Mouse (Mus musculus) liver, embryonic 16.5 days (tissue): ENCODE data around the gene Cacna1a. TPM values are rescaled to one million over a fixed set of nuclear protein-coding genes. Genes with fewer than 3 reads are reported as not detected.

Source experiments
- ATAC-seq: fragments of 200-750 bp; cut with Nextera tagmentation; 2 replicates; pipeline ENCODE4 v1.8.0; 2017; ENCODE audit warnings: low read depth, mild to moderate bottlenecking, moderate number of reproducible peaks, moderate library complexity
- H3K27ac ChIP-seq: fragments of 300-500 bp; sonication (generic); 2 replicates; pipeline ENCODE4 v1.5.1; 2014; ENCODE audit warnings: mild to moderate bottlenecking, low read length
- H3K27me3 ChIP-seq: fragments of 300-500 bp; sonication (generic); 2 replicates; pipeline ENCODE4 v1.6.1; 2014; ENCODE audit warnings: low read depth, low read length, mixed read lengths; ENCODE audit not compliant: control insufficient read depth, insufficient read depth
- H3K36me3 ChIP-seq: fragments of 300-500 bp; sonication (generic); 2 replicates; pipeline ENCODE4 v1.6.1; 2014; ENCODE audit warnings: mild to moderate bottlenecking; ENCODE audit not compliant: control insufficient read depth, insufficient read depth
- H3K4me1 ChIP-seq: fragments of 300-500 bp; sonication (generic); 2 replicates; pipeline ENCODE4 v1.6.1; 2014; ENCODE audit warnings: low read depth, low read length, mixed read lengths; ENCODE audit not compliant: control insufficient read depth
- H3K4me2 ChIP-seq: fragments of 300-500 bp; sonication (generic); 2 replicates; pipeline ENCODE4 v1.6.1; 2014; ENCODE audit warnings: low read depth, low read length, mixed read lengths
- H3K4me3 ChIP-seq: fragments of 300-500 bp; sonication (generic); 2 replicates; pipeline ENCODE4 v1.5.1; 2014; ENCODE audit warnings: low read depth, mild to moderate bottlenecking, low read length
- H3K9ac ChIP-seq: fragments of 300-500 bp; sonication (generic); 2 replicates; pipeline ENCODE4 v1.6.1; 2014; ENCODE audit warnings: low read depth, low read length
- H3K9me3 ChIP-seq: fragments of 300-500 bp; sonication (generic); replicated peaks from 2 replicates; pipeline ENCODE4 v1.6.1; 2016; ENCODE audit warnings: low read length; ENCODE audit not compliant: control insufficient read depth
- WGBS: fragments of 180-500 bp; shearing (Covaris S2); extraction: QIAGEN DNeasy Blood & Tissue Kit; methylation state at CpG from one replicate; pipeline ENCODE4 v1.1.7; 2014; ENCODE audit not compliant: insufficient replicate concordance; 5-methylcytosine and 5-hydroxymethylcytosine counted together
- polyA plus RNA-seq: library from polyadenylated mRNA; unstranded; fragments of >200 nt; fragmentation: Nextera tagmentation; extraction: Ambion mirVana; gene quantifications from 2 replicates; pipeline ENCODE4 v1.2.1, GENCODE M21; 2015

Cacna1a gene
- polyA plus RNA-seq, 1 experiment from 2014 or later = 0.32 TPM

DNA sequence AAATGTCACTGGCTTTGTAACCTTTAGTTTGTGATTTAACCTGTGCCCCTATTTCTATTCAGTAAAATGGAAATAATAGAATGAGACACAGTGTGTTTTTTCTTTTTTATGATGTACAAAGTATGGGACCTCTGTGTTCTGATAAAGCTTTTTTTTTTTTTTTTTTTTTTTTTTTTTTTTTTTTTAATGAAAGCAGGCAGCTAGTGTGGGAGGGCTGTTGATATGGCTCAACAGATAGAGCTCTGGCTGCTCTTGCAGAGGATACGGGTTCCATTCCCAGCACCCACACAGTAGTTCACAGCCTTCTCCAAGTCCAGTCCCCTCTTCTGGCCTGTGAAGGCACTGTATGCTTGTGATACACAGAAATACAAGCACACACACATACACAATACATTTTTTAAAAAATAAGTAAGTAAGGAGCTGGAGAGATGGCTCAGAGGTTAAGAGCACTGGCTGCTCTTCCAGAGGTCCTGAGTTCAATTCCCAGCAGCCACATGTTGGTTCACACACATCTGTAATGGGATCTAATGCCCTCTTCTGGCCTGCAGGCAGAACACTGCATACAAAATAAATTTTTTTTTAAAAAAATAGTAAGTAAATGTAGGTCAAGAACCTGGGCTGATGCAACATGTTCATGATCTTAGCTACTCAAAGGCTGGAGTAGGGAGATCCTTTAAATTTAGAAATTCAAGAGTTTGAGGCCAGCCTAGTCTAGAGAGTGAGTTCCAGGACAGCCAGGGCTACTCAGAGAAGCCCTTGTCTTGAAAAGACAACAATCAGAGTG is 253.5 kb downstream of the Cacna1a start:
- peaks cover 16% of the 10 kb centered on the region for H3K27me3 ChIP-seq
- H3K4me3 ChIP-seq = no peak overlapping the region
- H3K36me3 ChIP-seq = no peaks in the 10 kb centered on the region
- no peaks in the 10 kb centered on the region for H3K9me3 ChIP-seq
- no peak overlapping the region for H3K27ac ChIP-seq
- peaks cover 16% of the 10 kb centered on the region for H3K4me1 ChIP-seq
- no peak overlapping the region for H3K9ac ChIP-seq
- no peak overlapping the region for H3K4me2 ChIP-seq
- 27% methylated on average over 1 of the region's 1 CpGs for WGBS
- ATAC-seq = no peak

DNA sequence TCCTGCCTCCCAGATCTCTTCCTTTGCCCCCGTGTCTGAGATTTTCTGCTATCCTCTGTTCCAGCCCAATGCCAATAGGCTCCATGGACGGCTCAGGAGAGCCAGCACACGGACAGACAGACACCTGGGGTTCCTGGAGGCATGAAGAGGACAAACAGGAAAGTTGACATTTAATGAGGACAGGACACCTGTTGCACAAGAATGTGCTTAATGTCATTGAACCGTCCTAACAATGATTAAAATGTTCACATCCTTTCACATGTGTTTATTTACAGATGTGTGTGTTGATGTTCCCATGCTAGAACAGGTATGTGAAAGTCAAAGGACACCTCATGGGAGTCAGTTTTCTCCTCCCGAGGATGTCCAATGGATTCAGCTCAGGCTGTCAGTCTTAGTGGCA is 254.8 kb downstream of the Cacna1a start:
- Histone ChIP-seq H3K9ac (no peak overlapping the region), H3K36me3 (no peaks in the 10 kb centered on the region), H3K9me3 (no peaks in the 10 kb centered on the region), H3K4me2 (no peak overlapping the region), H3K27ac (no peak overlapping the region), H3K27me3 (peaks cover 7% of the 10 kb centered on the region), H3K4me1 (peaks cover 25% of the 10 kb centered on the region), H3K4me3 (no peak overlapping the region)
- ATAC-seq = no peak
- 61% methylated on average over 5 of the region's 5 CpGs for WGBS

DNA sequence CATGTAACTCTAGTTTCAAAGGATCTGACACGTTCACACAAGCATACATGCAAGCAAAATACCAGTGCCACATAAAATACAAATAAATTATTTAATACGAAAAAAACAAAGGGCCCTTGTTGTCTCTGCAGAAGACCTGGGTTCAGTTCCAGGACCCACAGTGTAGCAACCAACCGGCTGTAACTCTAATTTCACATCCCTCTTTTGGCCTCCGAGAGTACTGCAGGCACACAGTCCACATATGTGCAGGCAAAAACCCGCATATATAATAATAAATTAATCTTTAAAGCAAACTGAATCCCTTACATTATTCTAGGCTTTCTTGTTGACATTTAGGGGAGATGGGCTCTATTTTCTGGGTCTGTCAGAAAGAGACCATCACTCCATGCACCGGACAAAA is 258.6 kb downstream of the Cacna1a start:
- peak overlapping the region; percentile 57 for H3K4me2 ChIP-seq
- no peak for ATAC-seq
- WGBS = 39% methylated on average over 6 of the region's 6 CpGs
- H3K9me3 ChIP-seq = no peaks in the 10 kb centered on the region
- no peaks in the 10 kb centered on the region for H3K36me3 ChIP-seq
- H3K27ac ChIP-seq = no peak overlapping the region
- H3K4me1 ChIP-seq = peaks cover 11% of the 10 kb centered on the region
- no peaks in the 10 kb centered on the region for H3K27me3 ChIP-seq
- no peak overlapping the region for H3K4me3 ChIP-seq
- H3K9ac ChIP-seq = peak overlapping the region; percentile 20; the same call in 1 of the 2 replicates

DNA sequence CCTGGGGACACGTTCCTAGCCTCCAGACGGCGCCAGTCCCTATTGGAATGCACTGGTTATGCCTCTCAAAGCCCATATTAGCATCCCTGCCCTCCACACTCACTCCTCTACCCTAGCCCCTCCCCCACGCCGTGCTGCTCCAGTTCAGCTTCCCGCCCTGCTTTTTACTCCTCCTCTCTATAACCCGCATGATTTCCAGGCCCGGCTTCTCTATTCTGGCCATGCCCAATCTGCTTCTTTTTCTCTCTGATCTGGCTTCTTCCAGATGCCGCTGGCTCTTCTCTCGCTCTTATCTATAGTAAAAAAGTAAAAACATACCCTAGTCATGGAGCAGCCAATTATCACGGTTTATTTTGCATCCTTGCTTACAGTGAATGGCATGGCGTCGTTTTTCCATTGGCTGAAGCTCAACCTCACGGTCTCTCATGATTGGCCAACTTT is 259.2 kb downstream of the Cacna1a start:
- WGBS = 6% methylated on average over 14 of the region's 14 CpGs
- Histone ChIP-seq H3K9me3 (no peaks in the 10 kb centered on the region), H3K4me1 (peaks cover 11% of the 10 kb centered on the region), H3K36me3 (no peaks in the 10 kb centered on the region), H3K4me3 (peak overlapping the region; percentile 10; the same call in 1 of the 2 replicates), H3K9ac (no peak overlapping the region; the same call in 1 of the 2 replicates), H3K4me2 (peak overlapping the region; percentile 57), H3K27me3 (no peaks in the 10 kb centered on the region), H3K27ac (no peak overlapping the region)
- ATAC-seq = peak; percentile 58

DNA sequence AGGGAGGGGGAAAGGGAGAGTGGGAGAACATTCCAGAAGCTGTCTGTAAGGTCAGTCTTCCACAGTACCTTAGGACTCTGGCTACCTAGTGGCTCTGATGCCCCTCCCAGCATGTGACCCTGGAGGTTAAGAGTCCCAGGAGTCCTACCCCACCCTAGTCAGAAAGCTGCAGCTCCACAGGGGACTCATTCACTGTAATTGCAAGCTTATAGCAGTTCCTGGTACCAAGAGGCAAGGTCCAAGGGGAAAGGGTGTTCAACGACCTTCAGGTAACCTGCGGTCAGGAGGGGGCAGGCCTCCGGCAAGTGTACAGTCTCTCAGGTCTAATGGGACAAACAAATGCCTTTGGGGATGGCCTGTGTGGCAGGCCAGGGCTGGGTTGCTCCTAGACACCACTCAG is 262.0 kb downstream of the Cacna1a start:
- Histone ChIP-seq H3K4me2 (no peak overlapping the region), H3K27me3 (no peaks in the 10 kb centered on the region), H3K27ac (0 out of 2 replicates have a peak overlapping the region, but pooled peaks have one; percentile 24), H3K9ac (no peak overlapping the region), H3K4me1 (peaks cover 17% of the 10 kb centered on the region), H3K9me3 (no peaks in the 10 kb centered on the region), H3K4me3 (no peak overlapping the region), H3K36me3 (no peaks in the 10 kb centered on the region)
- WGBS = 57% methylated on average over 3 of the region's 3 CpGs
- ATAC-seq = 0 out of 2 replicates have a peak, but pooled peaks have one; percentile 30

DNA sequence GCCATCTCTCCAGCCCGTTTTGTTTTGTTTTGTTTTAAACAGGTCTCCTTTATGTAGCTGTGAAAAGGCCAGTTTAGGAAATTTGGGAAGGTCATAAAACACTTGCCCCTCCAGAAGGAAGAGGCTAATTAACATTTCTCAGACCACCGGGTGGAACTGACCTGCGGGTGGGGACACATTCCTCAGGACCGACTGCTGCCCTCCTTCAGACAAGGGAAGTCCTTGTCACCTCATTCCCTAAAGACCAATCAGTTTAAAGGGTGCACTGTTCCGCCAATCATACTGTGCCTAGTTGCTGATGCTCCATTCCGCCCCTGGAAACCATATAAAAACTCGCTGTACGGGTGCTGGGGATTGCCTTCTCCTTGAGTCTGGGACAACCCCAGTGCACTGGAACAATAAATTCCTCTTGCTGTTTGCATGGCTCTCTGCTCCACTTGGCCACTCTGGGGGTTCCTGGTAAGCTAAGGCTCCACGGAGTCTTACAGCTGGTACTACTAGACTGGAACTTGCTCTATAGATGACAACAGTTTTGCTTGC is 264.9 kb downstream of the Cacna1a start:
- no peak overlapping the region for H3K9ac ChIP-seq
- H3K36me3 ChIP-seq = no peaks in the 10 kb centered on the region
- no peak overlapping the region for H3K4me3 ChIP-seq
- WGBS = 52% methylated on average over 9 of the region's 9 CpGs
- no peak for ATAC-seq
- peak overlapping the region; percentile 6; the same call in 1 of the 2 replicates for H3K4me2 ChIP-seq
- H3K27me3 ChIP-seq = peaks cover 4% of the 10 kb centered on the region
- H3K27ac ChIP-seq = no peak overlapping the region
- H3K4me1 ChIP-seq = peaks cover 32% of the 10 kb centered on the region
- H3K9me3 ChIP-seq = no peaks in the 10 kb centered on the region

DNA sequence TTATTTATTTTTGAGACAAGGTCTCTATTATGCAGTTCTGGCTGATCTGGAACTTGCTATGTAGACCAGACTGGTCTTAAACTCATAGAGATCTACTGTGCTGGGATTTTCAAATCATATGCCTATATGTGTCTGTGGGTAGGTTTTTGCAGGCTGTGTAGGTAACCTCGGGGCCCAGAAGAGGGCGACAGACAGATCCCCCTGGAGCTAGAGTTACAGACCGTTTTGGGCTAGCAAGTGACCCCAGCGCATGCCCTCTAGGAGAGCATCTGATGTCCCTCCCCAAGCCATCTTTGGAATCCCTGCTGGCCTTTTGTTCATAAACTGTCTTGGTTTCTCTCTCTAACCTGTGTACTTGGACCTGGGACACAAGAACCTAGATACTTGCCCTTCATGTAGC is 266.4 kb downstream of the Cacna1a start:
- Histone ChIP-seq H3K4me1 (peaks cover 37% of the 10 kb centered on the region), H3K27me3 (peaks cover 4% of the 10 kb centered on the region), H3K36me3 (no peaks in the 10 kb centered on the region), H3K27ac (no peak overlapping the region), H3K4me2 (no peak overlapping the region), H3K9me3 (no peaks in the 10 kb centered on the region), H3K4me3 (no peak overlapping the region), H3K9ac (no peak overlapping the region)
- 42% methylated on average over 4 of the region's 4 CpGs for WGBS
- ATAC-seq = no peak

DNA sequence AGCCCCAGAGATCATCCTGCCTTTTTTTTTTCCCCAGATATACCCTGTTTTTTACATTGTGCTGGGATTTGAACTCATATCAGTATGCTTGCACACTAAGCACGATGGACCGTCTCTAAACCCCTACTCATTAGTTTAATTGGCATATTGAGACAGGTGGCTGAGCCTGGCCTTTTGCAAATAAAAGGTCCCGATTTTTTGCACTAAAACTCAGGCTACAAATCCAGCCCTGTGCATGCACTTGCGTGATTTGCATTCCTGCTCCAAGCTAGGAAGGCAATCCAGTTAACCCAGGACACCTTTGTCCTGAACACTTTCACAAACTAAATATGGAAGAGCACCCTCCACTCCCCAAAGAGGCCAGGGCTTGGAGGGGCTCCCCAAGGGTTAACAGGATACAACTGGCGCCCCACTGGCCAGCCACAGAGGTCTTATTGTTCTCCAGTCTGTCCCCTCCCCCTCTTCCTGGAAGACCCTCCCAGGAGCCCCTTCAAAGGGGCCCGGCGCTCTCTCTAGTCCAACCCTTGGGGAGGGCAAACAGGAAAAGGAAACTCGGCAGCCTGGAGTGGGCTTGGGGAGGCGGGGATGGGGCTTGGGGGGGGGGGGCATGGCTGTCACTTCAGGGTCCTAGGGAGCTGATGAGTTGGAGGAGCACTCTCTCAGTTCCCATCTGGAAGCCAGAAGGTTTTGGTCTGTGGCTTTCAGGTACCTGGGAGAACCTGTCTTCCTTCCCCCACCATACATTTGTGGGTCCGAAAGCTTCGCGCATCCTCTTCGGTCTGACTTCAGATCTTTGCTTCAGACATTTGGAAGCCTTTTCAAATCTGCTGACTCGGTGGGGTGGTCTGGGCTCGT is 267.3 kb downstream of the Cacna1a start:
- WGBS = 8% methylated on average over 15 of the region's 15 CpGs
- ATAC-seq = peak; percentile 9; the same call in 1 of the 2 replicates
- peak overlapping the region; percentile 49 for H3K9ac ChIP-seq
- H3K27me3 ChIP-seq = peaks cover 4% of the 10 kb centered on the region
- peak overlapping the region; percentile 66 for H3K27ac ChIP-seq
- H3K36me3 ChIP-seq = no peaks in the 10 kb centered on the region
- H3K9me3 ChIP-seq = no peaks in the 10 kb centered on the region
- H3K4me1 ChIP-seq = peaks cover 45% of the 10 kb centered on the region
- peak overlapping the region; percentile 69 for H3K4me2 ChIP-seq
- peak overlapping the region; percentile 48 for H3K4me3 ChIP-seq
